Mouse (Mus musculus): ENCODE data around the gene Rbfox2. TPM values are rescaled to one million over a fixed set of nuclear protein-coding genes. Genes with fewer than 3 reads are reported as not detected.
"Not testable (repeated sequence)": the region's sequence is repeated elsewhere in the genome, so short reads cannot be mapped to it uniquely, and the experiment has no call there.

Gene Rbfox2
- polyA plus RNA-seq, 1 experiment = 78.3 TPM

- peak overlapping the region; percentile 74 for H3K9ac ChIP-seq (ENCODE audit: low read depth, poor library complexity, severe bottlenecking)
- TF ChIP-seq CTCF (IDR thresholded peaks at IDR 0.05; ENCODE audit: low read depth, low read length) (peak; percentile 64), POLR2A (IDR thresholded peaks at IDR 0.05; ENCODE audit: insufficient read depth, low read length) (peak; percentile 21), EP300 (IDR thresholded peaks at IDR 0.05; ENCODE audit: insufficient read depth, low read depth, low read length) (peak; percentile 75)
- peak overlapping the region; percentile 61 for H3K4me3 ChIP-seq (ENCODE audit: low read depth, low read length)
- no peaks in the 10 kb centered on the region for H3K27me3 ChIP-seq (ENCODE audit: control insufficient read depth, insufficient read depth, low read length, poor library complexity, severe bottlenecking)
- peak overlapping the region; percentile 97 for H3K27ac ChIP-seq (ENCODE audit: insufficient read depth, low read length)
- peaks cover 8% of the 10 kb centered on the region for H3K4me1 ChIP-seq (ENCODE audit: control insufficient read depth, insufficient read depth, low read length)
- no peaks in the 10 kb centered on the region for H3K9me3 ChIP-seq (replicated peaks; ENCODE audit: control insufficient read depth, insufficient read depth, low read length, poor library complexity, severe bottlenecking)
- H3K36me3 ChIP-seq (ENCODE audit: control insufficient read depth, insufficient read depth, low read length, poor library complexity, severe bottlenecking) = no peaks in the 10 kb centered on the region
Observed at GRCm38 (mm10) chr15:77336287-77336967, 29.6 kb upstream of the Rbfox2 start.

- H3K9ac ChIP-seq (ENCODE audit: low read depth, poor library complexity, severe bottlenecking) = peak overlapping the region; percentile 74; the same call in 1 of the 2 replicates
- peak overlapping the region; percentile 97 for H3K27ac ChIP-seq (ENCODE audit: insufficient read depth, low read length)
- H3K4me3 ChIP-seq (ENCODE audit: low read depth, low read length); H3K36me3 ChIP-seq (ENCODE audit: control insufficient read depth, insufficient read depth, low read length, poor library complexity, severe bottlenecking); H3K4me1 ChIP-seq (ENCODE audit: control insufficient read depth, insufficient read depth, low read length); H3K27me3 ChIP-seq (ENCODE audit: control insufficient read depth, insufficient read depth, low read length, poor library complexity, severe bottlenecking); H3K9me3 ChIP-seq (replicated peaks; ENCODE audit: control insufficient read depth, insufficient read depth, low read length, poor library complexity, severe bottlenecking): not testable (repeated sequence)
Observed at GRCm38 (mm10) chr15:77335185-77335584, 28.4 kb upstream of the Rbfox2 start.

GRCm38 (mm10) chr15:77332272-77332991, 25.6 kb upstream of the Rbfox2 start:
- TF ChIP-seq POLR2A (IDR thresholded peaks at IDR 0.05; ENCODE audit: insufficient read depth, low read length) (no peak), CTCF (IDR thresholded peaks at IDR 0.05; ENCODE audit: low read depth, low read length) (no peak), EP300 (IDR thresholded peaks at IDR 0.05; ENCODE audit: insufficient read depth, low read depth, low read length) (no peak)
- no peak overlapping the region for H3K4me3 ChIP-seq (ENCODE audit: low read depth, low read length)

DNA sequence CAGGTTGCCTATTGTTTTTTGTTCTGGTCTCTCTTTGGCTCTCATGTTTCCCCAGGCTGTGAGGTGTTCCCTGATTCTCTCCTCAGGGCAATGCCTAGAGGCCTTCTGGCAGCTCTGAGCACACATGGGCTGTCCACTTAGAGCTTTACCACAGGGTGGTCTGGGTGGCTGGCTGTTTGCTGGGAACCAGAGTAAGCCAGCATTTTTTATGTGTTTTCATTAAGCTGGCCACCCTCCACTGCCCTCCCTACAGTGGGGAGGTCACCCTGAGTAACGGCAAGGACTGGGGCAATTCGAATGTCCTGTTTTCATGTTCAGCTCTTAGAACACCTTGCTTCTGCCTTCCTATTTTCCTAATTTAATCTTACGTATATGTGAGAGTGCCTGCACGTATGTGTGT, 24.6 kb upstream of the Rbfox2 start:
- Histone ChIP-seq H3K9me3 (replicated peaks; ENCODE audit: control insufficient read depth, insufficient read depth, low read length, poor library complexity, severe bottlenecking) (no peaks in the 10 kb centered on the region), H3K27me3 (ENCODE audit: control insufficient read depth, insufficient read depth, low read length, poor library complexity, severe bottlenecking) (no peaks in the 10 kb centered on the region), H3K27ac (ENCODE audit: insufficient read depth, low read length) (no peak overlapping the region), H3K4me1 (ENCODE audit: control insufficient read depth, insufficient read depth, low read length) (peaks cover 6% of the 10 kb centered on the region), H3K36me3 (ENCODE audit: control insufficient read depth, insufficient read depth, low read length, poor library complexity, severe bottlenecking) (no peaks in the 10 kb centered on the region), H3K4me3 (ENCODE audit: low read depth, low read length) (no peak overlapping the region), H3K9ac (ENCODE audit: low read depth, poor library complexity, severe bottlenecking) (no peak overlapping the region)
- no peak for TF ChIP-seq EP300 (IDR thresholded peaks at IDR 0.05; ENCODE audit: insufficient read depth, low read depth, low read length)
- TF ChIP-seq CTCF (IDR thresholded peaks at IDR 0.05; ENCODE audit: low read depth, low read length) = no peak
- no peak for TF ChIP-seq POLR2A (IDR thresholded peaks at IDR 0.05; ENCODE audit: insufficient read depth, low read length)

More at GRCm38 (mm10) chr15:77332272-77332991, 25.6 kb upstream of the Rbfox2 start:
- Histone ChIP-seq H3K9ac (ENCODE audit: low read depth, poor library complexity, severe bottlenecking) (0 out of 2 replicates have a peak overlapping the region, but pooled peaks have one; percentile 18), H3K9me3 (replicated peaks; ENCODE audit: control insufficient read depth, insufficient read depth, low read length, poor library complexity, severe bottlenecking) (no peaks in the 10 kb centered on the region), H3K27me3 (ENCODE audit: control insufficient read depth, insufficient read depth, low read length, poor library complexity, severe bottlenecking) (no peaks in the 10 kb centered on the region), H3K4me1 (ENCODE audit: control insufficient read depth, insufficient read depth, low read length) (peaks cover 6% of the 10 kb centered on the region), H3K27ac (ENCODE audit: insufficient read depth, low read length) (no peak overlapping the region), H3K36me3 (ENCODE audit: control insufficient read depth, insufficient read depth, low read length, poor library complexity, severe bottlenecking) (no peaks in the 10 kb centered on the region)

DNA sequence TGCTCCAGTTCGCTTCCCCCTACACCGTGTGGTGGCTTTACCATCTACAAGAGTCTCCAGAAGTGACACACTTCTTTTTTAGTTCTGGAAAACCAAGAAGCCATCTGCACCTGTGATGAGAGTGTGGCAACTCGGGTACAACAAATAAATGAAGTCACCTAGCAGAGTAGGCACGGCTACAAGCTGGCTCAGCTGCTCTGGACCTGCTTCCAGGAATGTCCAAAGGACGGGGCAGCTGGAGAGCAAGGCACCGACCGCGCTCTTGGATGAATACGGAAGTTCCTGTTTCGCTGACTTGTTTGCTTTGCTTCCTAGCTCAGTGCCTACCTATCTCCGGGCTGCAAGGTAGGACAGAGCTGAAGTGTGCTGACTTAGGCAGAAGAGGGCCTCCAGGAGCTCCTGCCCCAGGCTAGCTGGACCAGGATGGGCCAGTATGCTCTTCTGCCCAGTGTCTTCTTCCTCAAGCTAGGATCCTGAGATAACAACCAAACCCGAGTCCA, 22.9 kb upstream of the Rbfox2 start:
- TF ChIP-seq CTCF (IDR thresholded peaks at IDR 0.05; ENCODE audit: low read depth, low read length) (no peak), POLR2A (IDR thresholded peaks at IDR 0.05; ENCODE audit: insufficient read depth, low read length) (no peak)
- no peak overlapping the region for H3K4me3 ChIP-seq (ENCODE audit: low read depth, low read length)
- no peaks in the 10 kb centered on the region for H3K27me3 ChIP-seq (ENCODE audit: control insufficient read depth, insufficient read depth, low read length, poor library complexity, severe bottlenecking)
- H3K36me3 ChIP-seq (ENCODE audit: control insufficient read depth, insufficient read depth, low read length, poor library complexity, severe bottlenecking) = no peaks in the 10 kb centered on the region
- peaks cover 3% of the 10 kb centered on the region for H3K4me1 ChIP-seq (ENCODE audit: control insufficient read depth, insufficient read depth, low read length)
- H3K9ac ChIP-seq (ENCODE audit: low read depth, poor library complexity, severe bottlenecking) = no peak overlapping the region
- H3K27ac ChIP-seq (ENCODE audit: insufficient read depth, low read length) = no peak overlapping the region
- H3K9me3 ChIP-seq (replicated peaks; ENCODE audit: control insufficient read depth, insufficient read depth, low read length, poor library complexity, severe bottlenecking) = no peaks in the 10 kb centered on the region

DNA sequence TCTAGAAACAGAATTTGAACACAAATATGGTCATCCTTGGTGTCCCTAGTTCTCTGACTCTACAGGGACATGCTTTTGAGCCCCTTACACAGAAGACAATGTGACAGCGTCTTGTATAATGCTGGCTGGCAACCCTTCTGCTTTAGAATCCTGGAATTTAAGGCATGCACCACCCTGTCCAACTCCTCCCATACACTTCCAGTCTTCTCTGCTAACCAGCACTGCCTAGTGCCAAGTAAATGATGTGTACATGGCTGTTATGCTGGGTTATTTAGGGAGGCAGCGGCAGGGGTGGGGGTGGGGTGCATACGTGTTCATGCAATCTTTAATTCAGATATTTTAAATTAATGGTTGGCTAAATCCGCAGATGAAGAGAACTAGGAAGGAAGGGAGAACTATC, 19.6 kb upstream of the Rbfox2 start:
- Histone ChIP-seq H3K9ac (ENCODE audit: low read depth, poor library complexity, severe bottlenecking) (no peak overlapping the region), H3K4me1 (ENCODE audit: control insufficient read depth, insufficient read depth, low read length) (no peaks in the 10 kb centered on the region), H3K4me3 (ENCODE audit: low read depth, low read length) (no peak overlapping the region), H3K27ac (ENCODE audit: insufficient read depth, low read length) (no peak overlapping the region), H3K27me3 (ENCODE audit: control insufficient read depth, insufficient read depth, low read length, poor library complexity, severe bottlenecking) (no peaks in the 10 kb centered on the region), H3K36me3 (ENCODE audit: control insufficient read depth, insufficient read depth, low read length, poor library complexity, severe bottlenecking) (no peaks in the 10 kb centered on the region), H3K9me3 (replicated peaks; ENCODE audit: control insufficient read depth, insufficient read depth, low read length, poor library complexity, severe bottlenecking) (no peaks in the 10 kb centered on the region)
- no peak for TF ChIP-seq POLR2A (IDR thresholded peaks at IDR 0.05; ENCODE audit: insufficient read depth, low read length)
- TF ChIP-seq EP300 (IDR thresholded peaks at IDR 0.05; ENCODE audit: insufficient read depth, low read depth, low read length) = no peak
- no peak for TF ChIP-seq CTCF (IDR thresholded peaks at IDR 0.05; ENCODE audit: low read depth, low read length)
